Mouse (Mus musculus) layer of hippocampus, postnatal 25 days (tissue): ENCODE data around the gene Mpped2. TPM values are rescaled to one million over a fixed set of nuclear protein-coding genes. Genes with fewer than 3 reads are reported as not detected.

Source experiments
- DNase-seq, 2 experiments: peaks; one replicate each; pipeline ENCODE4 v3.0.0; 2022; ENCODE audit warnings: mixed read lengths in 2 of 2, low spot score in 1 of 2; ENCODE audit errors: extremely low spot score in 1 of 2
- total RNA-seq, 2 experiments: library from RNA; stranded (reverse); gene quantifications; 2 replicates each; pipeline ENCODE4 v1.2.3; 2021

Gene Mpped2
- total RNA-seq, 2 experiments from 2014 or later: 37.1 to 38.1 TPM

DNA sequence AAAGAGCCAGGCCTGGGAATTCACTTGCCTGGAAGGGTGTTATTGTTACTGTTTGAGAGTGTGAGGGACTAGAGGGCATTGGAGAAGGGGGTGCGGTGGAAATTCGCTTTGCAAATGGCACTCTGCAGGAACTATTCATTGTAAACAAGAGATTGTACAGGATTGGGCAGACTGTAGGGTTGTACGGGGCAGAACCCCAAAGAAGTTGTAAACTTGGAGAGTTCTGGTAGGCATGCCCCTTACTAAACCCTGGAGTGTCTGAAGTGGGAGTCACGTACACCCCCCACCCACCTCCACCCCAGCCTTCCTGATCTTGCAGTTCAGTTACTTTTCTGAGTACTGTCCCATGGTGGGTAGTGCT lies 202.9 kb downstream of the Mpped2 start:
- DNase-seq: no peak

DNA sequence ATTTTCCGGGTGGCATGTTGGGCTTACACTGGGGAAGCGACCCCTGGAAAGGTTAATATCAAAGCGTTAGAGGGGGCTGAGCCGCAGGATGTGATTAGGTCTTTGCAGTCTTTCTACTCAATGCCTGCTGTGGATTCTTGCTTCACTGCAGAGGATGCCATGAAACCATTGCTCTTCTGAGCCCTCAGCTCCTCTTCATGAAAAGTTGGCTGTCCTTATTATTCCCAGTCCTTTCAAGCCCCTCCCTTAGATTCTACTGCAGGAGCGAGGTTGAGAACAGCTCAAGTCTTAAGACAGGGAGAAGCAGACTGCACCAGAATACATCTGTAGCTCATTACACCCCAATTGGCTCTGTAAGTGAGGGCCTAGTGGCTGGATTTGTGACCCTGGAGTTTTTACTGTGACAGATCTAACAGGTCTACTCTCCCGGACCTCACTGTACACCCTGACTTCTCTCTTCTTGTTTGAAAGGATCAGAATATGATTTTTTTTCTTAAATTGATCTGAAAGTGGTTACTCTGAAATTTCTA lies 218.9 kb downstream of the Mpped2 start:
- no peak for DNase-seq
